Mouse (Mus musculus): ENCODE measurements around the gene Gm45713.
"Not testable (repeated sequence)": the region's sequence is repeated elsewhere in the genome, so short reads cannot be mapped to it uniquely, and the experiment has no call there.

Gm45713 gene

DNA sequence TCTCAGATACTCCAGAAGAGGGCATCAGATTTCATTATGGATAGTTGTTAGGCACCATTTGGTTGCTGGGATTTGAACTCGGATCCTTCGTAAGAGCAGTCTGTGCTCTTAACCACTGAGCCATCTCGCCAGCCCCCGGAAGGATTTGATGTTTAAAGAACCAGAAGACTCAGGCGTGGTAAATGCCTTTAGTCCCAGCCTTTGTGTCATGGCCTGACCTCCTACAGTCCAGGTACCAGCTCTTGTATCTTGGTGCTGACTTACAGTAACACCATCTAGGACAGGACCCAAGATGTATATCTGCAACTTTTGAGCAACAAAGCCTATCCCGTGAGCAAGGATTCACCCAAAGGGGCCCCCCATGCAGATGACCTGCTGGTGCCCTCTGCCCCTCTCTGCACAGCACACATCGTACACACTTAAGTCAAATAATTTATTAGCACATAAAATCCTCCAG lies 10.9 kb downstream of the Gm45713 start:
- DNase-seq (ENCODE audit: extremely low spot score, low read depth, low spot score) = peak; percentile 62

DNA sequence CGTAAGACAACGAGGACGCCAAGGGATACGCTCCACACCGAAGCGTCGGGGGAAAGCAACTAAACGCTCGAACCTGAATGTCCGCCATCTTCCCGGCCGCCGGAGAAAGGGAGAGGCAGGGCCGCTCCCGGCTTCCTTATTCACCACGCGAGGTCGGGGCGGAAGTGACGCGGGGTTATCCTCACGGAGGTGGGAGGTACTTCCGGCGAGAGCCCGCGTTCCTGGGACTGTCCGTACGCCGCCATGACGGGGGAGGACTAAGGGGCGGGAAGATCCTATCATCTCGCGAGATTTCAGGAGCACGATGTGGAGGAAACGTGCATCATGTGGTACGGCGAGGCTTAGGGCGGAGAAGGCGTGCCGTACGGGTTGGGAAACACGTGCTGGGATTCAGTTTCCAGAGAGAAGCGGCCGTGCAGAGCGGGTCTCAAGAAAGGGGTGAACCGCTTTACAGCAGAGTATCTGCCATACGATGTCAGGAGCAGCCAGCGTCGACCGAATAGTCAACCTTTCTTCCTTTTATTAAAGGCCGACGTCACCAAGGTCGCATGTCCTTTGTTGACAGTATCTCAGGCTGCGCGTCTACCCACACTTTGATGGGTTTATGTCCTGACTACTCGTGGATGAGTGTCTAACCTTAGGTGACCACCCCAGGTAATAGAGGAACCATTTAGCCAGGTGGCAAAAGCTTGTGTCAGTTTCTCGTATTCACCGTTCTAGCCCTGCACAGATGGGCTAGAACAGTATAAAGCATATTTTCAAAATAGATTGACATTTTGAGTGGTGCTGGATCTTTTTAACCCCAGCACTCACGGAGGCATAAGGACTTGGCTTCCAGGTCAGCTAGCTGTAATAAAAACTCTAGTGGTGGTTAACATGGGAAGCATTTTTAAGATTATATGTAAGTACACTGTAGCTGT lies 11.5 kb downstream of the Gm45713 start, which contains the start of gene Rps11:
Gene Rps11 (minus strand): TSS at position 216 of the 920 bp plus-strand sequence.
- peak; percentile 99 for DNase-seq (ENCODE audit: extremely low spot score, low read depth, low spot score)

DNA sequence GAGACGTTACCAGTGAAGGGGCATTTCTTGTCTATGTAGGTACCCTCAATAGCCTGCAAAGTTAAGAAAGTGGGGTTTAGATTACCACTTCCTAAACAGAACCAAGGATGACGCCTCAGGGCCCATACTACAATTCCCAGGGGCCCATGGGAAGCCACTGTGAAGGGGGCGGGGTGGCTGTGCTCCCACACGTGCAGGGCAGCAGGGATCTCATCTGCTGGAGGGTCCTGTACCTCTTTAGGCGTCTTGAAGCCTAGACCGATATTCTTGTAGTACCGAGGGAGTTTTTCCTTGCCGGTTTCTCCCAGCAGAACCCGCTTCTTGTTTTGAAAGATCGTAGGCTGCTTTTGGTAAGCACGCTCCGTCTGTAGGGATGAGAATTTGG lies 12.9 kb downstream of the Gm45713 start:
- no peak for DNase-seq (ENCODE audit: extremely low spot score, low read depth, low spot score)

DNA sequence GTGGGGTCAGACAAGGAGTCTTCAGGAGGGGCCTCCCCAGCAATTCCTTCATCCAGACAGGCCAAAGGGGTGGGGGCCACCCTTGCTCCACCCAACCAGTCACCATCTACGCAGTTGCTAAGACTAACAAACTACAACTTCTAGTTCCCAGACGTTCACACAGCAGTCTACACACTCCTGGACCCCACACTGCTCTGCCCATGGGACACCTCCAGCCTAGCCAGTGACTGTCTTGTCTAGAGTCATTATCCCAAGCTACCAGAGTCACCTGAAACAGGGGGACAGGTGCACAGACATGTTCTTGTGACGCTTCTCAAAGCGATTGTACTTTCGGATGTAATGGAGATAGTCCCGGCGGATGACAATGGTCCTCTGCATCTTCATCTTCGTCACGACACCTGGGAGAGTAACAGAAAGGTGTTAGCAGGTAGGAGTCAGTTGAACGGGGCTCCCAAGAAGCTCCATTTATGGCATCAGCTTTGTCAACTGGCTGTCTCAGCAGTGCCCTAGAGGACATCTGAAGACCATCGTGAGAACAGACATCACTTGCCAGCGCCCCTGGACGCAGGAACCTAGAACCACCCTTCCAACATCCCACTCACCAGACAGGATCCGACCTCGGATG lies 13.4 kb downstream of the Gm45713 start:
- no peak for DNase-seq (ENCODE audit: extremely low spot score, low read depth, low spot score)

DNA sequence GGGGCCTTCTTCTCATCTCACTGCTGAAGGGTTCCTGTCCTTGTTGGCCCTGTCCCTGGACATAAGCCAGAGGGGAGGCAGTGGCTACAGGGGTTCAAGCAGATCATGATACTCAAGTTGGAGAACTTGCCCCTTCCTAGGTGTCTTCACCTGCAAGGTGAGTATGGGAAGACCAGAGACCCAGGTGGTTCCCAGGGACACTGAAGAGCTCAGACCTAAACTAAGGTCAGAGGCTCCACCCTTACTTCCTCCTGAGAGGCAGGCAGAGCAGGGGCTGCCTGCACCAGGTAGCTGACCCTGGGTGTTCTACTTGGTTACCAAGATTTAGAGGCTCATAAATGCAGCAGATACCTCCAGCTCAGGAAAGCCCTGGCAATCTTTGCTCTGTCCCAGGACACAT lies 14.1 kb downstream of the Gm45713 start:
- no peak for DNase-seq (ENCODE audit: extremely low spot score, low read depth, low spot score)

DNA sequence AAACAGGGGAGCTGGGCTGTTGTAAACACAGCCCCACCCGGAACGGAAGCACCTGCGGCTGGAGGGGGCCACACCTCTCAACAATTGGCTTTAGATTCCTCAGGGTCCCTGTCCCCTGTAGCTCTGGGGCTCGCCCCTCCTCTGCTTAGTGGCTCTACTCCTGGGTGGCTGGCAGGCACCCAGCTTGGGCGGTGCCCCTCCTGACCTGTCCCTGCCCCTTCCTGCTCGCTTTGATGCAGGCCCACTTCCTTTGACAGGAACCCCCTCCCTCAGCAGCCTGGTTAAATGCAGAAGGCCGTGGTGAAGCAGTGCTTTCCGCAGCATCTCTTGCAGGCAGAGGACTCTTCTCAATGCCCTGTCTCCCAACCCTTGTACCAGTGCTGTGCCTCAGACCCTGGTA lies 14.6 kb downstream of the Gm45713 start:
- DNase-seq (ENCODE audit: extremely low spot score, low read depth, low spot score) = no peak

DNA sequence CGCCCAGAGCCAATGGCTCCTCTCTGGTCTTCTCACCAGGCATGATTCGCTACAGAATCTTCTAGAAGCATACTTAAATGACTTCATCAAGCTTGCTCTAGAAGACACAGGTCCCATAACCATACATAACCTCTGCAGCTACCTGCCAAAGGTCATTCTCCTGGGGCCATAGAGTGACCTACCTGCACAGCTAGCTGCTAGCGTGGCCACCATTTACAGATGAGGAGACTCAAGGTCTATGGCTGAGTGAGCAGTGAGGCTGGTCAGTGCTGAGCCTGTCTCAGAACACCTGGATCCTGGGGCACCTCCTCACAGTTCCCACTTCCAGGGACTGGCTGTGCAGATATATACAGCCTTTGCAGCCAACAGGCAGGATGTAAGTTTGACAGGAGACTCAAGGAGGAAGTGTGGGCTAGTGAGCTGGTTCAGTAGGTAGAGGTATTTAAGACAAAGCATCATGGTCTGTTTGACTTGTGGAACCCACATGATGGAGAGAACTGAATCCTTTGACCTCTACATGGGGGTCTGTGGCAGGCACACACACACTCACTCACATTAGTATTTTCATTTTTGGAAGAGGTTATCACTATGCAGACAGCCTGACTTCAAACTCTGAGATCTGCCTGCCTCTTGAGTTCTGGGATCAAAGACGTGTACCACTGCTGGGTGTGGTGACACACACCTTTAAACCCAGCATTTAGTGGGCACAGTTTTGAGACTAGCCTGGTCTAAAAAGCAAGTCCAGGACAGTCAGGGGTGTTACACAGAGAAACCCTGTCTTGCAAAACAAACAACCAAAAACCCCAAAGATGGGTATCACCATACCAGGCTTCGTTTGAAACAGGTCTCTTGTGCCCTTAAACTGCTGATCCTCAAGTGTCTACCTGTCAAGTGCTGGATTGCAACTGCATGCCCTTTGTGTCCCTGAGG lies 16.0 kb downstream of the Gm45713 start:
- DNase-seq (ENCODE audit: extremely low spot score, low read depth, low spot score) = no peak

DNA sequence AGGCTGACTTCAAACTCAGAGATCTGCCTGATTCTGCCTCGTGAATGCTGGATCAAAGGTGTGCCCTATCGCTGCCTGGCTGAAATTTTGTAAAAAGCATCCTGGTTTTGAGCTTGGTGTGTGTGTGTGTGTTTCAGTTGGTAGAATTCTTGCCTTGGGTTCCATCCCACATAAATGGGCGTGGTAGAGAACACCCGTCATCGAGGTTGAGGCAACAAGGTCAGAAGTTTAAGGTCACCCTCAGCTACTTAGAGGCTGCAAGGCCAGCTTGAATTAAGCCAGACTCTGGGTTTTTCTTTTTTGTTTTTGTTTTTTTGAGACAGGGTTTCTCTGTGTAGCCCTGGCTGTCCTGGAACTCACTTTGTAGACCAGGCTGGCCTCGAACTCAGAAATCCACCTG lies 17.7 kb downstream of the Gm45713 start:
- DNase-seq (ENCODE audit: extremely low spot score, low read depth, low spot score) = no peak

DNA sequence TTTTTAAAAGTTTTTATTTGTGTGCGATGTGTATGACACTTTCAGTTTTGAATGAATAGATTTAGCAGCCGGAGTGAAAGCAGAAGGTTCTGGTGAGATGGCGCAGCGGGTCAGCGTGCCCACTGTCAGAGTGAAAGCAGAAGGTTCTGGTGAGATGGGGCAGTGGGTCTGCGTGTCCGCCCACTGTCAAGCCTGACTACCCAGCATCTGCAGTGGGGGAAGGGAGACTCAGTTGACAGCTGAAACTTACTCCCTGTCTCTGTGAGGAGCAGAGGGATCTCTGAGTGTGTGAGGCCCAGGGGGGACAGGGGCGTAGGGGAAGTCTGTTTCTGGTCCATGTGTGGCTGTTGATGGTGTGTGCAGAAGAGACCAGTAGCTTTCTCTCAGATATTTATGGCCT lies 18.5 kb downstream of the Gm45713 start:
- DNase-seq (ENCODE audit: extremely low spot score, low read depth, low spot score) = no peak

DNA sequence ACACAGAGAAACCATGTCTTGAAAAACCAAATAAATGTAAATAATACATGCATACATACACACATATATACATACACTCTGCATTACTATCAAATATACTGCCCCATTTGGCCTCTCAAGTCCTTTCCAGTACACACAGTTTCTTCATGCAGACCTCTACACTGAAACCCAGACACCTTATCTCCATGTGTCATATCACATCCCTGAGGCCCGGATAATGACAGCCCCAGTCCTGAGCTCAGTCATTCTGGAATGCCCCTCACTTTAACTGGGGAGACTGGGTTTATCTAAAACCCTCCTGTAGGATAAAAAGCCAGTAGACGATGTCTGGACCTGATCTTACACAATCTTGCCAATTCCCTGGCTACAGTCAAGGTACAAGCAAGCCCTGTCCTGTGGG lies 22.6 kb downstream of the Gm45713 start:
- no peak for DNase-seq (ENCODE audit: extremely low spot score, low read depth, low spot score)

DNA sequence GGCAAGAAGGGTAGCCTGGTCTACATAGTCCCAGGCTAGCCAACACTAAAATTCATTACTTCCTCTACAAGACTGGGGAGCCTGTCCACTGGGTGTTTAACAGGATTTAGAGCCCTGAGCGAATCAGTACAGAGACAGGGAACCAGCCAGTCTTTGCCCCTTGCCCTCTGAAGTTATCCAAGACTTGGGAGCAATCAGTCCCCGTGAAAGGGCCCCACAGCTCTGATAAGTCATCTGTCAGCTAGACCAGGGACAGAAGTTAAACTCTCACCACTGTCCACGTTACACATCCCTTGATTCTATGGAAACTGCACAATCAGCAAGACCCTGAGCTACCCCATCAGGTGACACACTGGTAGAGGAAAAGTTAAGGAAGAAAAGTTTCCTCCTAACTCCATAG lies 23.5 kb downstream of the Gm45713 start:
- DNase-seq (ENCODE audit: extremely low spot score, low read depth, low spot score) = no peak

DNA sequence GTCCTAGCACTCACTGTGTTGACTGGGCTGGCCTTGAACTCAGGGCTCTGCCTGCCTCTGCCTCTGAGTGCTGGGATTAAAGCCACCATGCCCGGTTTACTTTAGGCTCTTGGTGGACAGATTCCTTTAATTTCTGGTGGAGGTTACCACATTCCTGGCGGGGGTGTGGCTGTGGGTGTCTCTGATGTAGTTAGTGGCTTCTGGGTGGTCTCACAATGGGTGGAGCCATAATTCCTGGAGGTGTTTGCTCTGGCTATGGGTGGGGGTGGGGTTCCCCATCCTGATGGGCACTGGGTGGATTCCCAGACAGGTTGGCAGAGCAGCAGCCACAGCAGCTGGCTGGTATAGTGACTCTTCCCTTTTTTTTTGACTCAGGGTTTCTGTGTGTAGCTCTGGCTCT lies 24.1 kb downstream of the Gm45713 start:
- DNase-seq (ENCODE audit: extremely low spot score, low read depth, low spot score) = no peak

DNA sequence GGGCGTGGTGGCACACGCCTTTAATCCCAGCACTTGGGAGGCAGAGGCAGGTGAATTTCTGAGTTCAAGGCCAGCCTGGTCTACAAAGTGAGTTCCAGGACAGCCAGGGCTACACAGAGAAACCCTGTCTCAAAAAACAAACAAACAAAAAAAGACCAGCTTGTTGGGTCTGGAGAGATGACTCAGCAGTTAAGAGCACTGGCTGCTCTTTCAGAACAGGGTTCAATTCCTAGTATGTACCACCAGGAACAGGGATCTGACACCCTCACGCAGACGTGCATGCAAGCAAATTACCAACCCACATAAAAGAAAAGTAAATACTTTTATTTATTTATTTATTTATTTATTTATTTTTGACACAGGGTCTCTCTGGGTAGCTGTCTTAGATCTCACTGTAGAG lies 25.9 kb downstream of the Gm45713 start:
- DNase-seq (ENCODE audit: extremely low spot score, low read depth, low spot score) = not testable (repeated sequence)

DNA sequence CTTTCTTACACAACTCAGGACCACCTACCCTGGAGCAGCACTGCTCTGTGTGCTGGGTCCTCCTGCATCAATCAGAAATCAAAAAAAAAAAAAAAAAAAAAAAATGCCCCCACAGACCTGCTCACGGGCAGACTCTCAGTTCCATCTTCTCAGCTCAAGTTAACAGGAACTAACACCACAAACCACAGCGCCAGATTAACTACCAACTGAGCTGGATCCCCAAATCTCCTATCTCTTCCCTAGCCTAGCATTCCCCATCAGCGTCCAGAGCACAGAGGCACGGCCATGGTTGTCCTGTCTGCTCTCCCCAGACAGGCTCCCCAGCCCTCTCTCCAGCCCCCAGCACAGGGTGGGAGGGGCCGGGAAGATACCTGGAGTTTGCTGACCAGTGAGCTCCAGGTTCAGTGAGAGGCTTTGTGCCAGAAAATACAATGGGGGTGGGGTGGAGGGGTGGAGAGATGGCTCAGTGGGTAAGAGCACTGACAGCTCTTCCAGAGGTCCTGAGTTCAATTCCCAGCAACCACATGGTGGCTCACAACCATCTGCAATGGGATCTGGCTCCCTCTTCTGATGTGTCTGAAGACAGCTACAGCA lies 28.9 kb downstream of the Gm45713 start:
- DNase-seq (ENCODE audit: extremely low spot score, low read depth, low spot score) = no peak

DNA sequence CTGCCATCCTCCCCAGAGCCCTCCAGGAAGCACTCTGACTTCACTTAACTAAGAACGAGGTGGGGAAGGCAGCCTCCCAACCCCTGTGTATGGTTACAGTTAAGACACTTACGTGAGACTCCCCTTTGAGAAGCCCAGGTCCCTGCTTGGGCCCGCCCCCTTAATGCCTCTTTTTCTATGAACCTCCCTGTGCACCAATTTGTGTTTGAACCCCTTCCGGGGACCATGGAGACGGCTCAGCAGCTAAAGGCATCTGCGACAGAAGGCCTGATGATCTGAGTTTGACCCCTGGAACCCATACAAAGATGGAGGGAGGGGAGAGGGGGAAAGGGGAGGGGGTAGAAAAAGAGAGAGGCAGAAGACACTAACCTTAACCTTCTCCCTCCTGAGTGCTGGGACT lies 29.6 kb downstream of the Gm45713 start:
- DNase-seq (ENCODE audit: extremely low spot score, low read depth, low spot score) = no peak

DNA sequence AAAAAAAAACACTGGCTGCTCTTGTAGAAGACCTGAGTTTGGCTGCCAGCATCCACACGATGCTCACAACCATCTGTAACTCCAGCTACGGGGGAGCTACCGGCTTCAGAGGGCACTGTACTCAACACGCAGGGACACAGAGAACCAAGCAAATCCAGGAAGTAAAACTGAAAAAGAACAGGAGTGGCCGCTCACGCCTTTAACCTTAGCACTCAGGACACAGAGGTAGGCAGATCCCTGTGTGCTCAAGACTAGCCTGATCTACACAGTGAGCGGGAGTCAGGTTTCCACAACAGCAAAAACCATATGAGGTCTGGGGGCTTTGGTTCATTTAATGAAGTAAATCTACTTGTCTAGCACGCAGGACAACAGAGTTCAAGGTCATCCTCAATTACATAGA lies 30.5 kb downstream of the Gm45713 start:
- DNase-seq (ENCODE audit: extremely low spot score, low read depth, low spot score) = no peak

DNA sequence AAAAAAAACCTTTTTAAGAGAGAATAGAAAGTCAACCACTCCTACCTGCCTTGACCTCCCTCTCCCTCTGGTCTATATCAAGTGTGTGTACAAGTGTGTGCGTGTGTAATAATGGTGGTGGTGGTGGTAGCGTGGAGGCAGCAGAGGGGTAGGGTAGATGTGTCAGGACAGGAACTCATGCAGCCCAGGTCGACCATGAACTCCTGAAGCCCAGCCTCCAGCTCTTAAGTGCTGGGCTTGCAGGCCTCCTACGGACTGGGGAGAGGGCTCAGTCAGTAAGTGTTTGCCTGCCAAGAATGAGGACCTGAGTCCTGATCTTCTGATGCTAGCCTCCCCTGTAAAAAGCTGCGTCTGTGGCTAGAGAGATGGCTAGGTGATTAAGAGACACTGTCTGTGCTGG lies 31.1 kb downstream of the Gm45713 start:
- DNase-seq (ENCODE audit: extremely low spot score, low read depth, low spot score) = no peak

DNA sequence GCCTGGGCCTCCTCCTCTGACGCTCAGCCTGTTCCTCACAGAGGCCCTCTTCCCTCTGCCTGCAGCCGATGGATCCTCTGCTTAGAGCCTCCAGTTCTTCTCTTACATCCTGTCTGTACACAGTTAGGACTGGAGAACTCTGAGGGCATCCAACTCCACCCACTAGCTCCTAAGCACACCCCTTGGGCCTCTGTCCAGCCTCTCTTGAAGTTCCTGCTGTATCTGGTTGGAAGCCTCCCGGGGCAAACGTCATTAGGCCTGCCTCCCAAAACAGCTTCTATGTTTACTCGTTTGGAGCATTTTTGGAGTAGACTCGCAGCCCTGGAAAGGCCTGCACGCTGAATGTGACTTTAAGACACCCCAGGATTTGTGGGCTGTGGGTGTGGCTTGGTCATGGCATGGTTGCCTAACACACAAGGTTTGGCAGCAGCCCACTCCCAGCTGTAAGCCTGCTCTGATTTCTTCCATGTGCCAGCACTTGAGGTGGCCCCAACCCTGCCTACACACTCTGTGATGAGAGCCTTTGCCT lies 32.3 kb downstream of the Gm45713 start, which contains the start of gene Fcgrt:
Gene Fcgrt (minus strand): TSS at position 200 of the 529 bp plus-strand sequence.
- DNase-seq (ENCODE audit: extremely low spot score, low read depth, low spot score) = no peak

DNA sequence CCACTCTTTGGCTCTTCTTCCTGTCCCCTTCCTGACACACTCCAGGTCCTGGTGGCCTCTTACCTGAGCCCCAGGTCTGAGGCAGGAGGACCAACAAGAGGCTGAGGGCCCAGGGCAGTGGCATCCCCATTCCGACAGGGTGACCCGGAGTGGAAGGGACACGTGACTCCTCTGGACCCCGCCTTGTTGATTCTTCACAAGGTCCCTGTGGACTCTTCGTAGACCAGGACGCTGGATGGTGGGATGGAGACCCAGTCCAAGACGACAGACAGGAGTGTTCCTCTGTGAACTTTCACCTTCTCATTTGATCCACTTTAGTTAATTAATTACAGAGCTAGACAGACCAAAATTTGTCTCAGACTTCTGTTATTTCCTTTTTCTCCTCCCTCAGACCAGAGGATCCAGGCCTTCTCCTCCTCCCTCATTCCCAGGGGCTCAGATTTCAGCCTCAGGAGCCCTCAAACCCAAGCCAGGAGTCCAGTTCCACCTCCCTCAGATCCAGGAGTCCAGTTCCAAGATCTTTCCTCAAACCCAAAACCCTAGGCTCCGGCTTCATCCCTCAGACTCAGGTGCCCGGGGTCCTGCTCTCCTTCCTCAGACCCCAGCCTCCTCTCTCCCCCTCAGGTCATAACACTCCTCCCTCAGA lies 33.0 kb downstream of the Gm45713 start:
- no peak for DNase-seq (ENCODE audit: extremely low spot score, low read depth, low spot score)

DNA sequence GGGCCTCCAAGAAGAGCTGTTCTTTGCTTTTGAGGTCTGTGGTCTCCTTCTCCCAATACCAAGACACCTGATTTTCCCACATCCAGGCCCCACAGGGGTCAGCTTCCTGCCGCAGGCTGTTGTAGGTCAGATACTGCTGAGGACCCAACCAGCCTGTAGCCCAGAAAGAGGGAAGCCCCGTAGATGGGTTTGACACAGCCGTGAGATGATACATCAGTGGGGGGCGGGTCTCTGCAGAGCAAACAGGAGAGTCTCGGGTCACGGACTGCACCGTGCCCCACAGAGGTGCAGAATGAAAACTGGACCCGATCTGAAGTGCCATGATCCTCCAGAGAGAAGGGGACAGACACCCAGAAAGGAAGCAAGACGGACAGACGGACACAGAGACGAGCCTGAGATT lies 33.6 kb downstream of the Gm45713 start:
- DNase-seq (ENCODE audit: extremely low spot score, low read depth, low spot score) = no peak
